Mouse (Mus musculus): Measurements from ENCODE around the gene AU022252.

DNA sequence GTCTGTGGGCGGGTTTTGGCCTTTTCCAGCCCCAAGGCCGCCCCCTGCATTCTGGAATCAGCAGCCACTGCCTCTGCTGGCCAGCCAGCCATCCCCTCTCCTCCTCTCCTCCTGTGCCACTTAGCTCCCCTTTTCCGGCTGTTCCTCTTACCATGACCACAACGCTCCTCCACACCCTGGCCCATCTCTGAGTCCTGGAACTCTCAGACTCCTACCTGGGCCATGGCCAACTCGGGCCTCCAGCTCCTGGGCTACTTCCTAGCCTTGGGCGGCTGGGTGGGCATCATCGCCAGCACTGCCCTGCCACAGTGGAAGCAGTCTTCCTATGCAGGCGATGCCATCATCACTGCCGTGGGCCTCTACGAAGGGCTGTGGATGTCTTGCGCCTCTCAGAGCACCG is 22.8 kb upstream of the AU022252 start, which contains the start of gene Cldn19:
- no peak for TF ChIP-seq SIN3A (IDR thresholded peaks at IDR 0.05; ENCODE audit: low read length)
- no peak for TF ChIP-seq TAL1 (IDR thresholded peaks at IDR 0.05; ENCODE audit: low read length)
- no peak for TF ChIP-seq ZC3H11A (IDR thresholded peaks at IDR 0.05; ENCODE audit: low read depth, low read length)
- no peak for TF ChIP-seq POLR2A (IDR thresholded peaks at IDR 0.05; ENCODE audit: control insufficient read depth in 1 of 2, insufficient read depth in 1 of 2, low read depth in 1 of 2, low read length in 2 of 2, poor library complexity in 1 of 2)
- TF ChIP-seq POLR2AphosphoS5 (IDR thresholded peaks at IDR 0.05; ENCODE audit: borderline replicate concordance, low read depth, low read length), result no peak
- TF ChIP-seq BHLHE40 (IDR thresholded peaks at IDR 0.05; ENCODE audit: borderline replicate concordance, low read depth, low read length), result no peak
- TF ChIP-seq USF2 (IDR thresholded peaks at IDR 0.05; ENCODE audit: borderline replicate concordance in 1 of 2, insufficient read depth in 1 of 2, low read depth in 1 of 2, low read length in 2 of 2), result no peak
- TF ChIP-seq USF1 (IDR thresholded peaks at IDR 0.05; ENCODE audit: low read depth, low read length), result no peak
- TF ChIP-seq CTCF (IDR thresholded peaks at IDR 0.05 in 2 of 3, conservative IDR thresholded peaks at IDR 0.05 in 1 of 3; ENCODE audit: control insufficient read depth in 1 of 3, insufficient read depth in 1 of 3, low read depth in 2 of 3, low read length in 3 of 3, poor library complexity in 1 of 3, severe bottlenecking in 1 of 3), result no peak
- no peak for TF ChIP-seq EP300 (IDR thresholded peaks at IDR 0.05; ENCODE audit: low read depth in 1 of 2, low read length in 2 of 2)
- no peak for TF ChIP-seq TBP (IDR thresholded peaks at IDR 0.05; ENCODE audit: low read depth, low read length)
- no peak for TF ChIP-seq GATA1 (IDR thresholded peaks at IDR 0.05; ENCODE audit: low read depth, low read length)

Measured in MEL (cell line).